ENCODE assay signal across 8 mouse cellular contexts in genomic region chr9:101034448-101035098, GRCm38 (mm10). TPM values are rescaled to one million over a fixed set of nuclear protein-coding genes. Genes with fewer than 3 reads are reported as not detected.
DNase-seq lines count a peak whose midpoint lies in the region; ATAC-seq lines count a peak whose summit lies in the region.

Gene Pccb (minus strand): TSS chr9:101034898.

- ATAC-seq in erythroid progenitor cell, adult 5-6 weeks (replicated peaks; ENCODE audit: low FRiP score, poor library complexity, severe bottlenecking), result peak; percentile 91
- ATAC-seq in heart, embryonic 13.5 days (ENCODE audit: extremely low read depth, insufficient number of reproducible peaks, low FRiP score, low TSS enrichment), result peak; percentile 100
- peak; percentile 99 for ATAC-seq in liver, embryonic 12.5 days
- peak; percentile 98 for ATAC-seq in stomach, embryonic 15.5 days (ENCODE audit: insufficient read depth, low FRiP score, low read depth)

- under 1% methylated on average over 56 of the region's 61 CpGs for WGBS in heart, embryonic 13.5 days
- WGBS in liver, embryonic 12.5 days (ENCODE audit: insufficient replicate concordance), result under 1% methylated on average over 60 of the region's 61 CpGs
- WGBS in stomach, embryonic 15.5 days, result under 1% methylated on average over 60 of the region's 61 CpGs

- peak within 1 kb of the TSS; percentile 96 for H3K27ac ChIP-seq in heart, embryonic 13.5 days (replicated peaks)
- H3K27ac ChIP-seq in liver, embryonic 12.5 days, result peak within 1 kb of the TSS; percentile 86
- peak within 1 kb of the TSS; percentile 95 for H3K27ac ChIP-seq in stomach, embryonic 15.5 days

- H3K4me3 ChIP-seq in heart, embryonic 13.5 days, result peak within 1 kb of the TSS; percentile 61
- peak within 1 kb of the TSS; percentile 70 for H3K4me3 ChIP-seq in liver, embryonic 12.5 days
- H3K4me3 ChIP-seq in stomach, embryonic 15.5 days (replicated peaks), result peak within 1 kb of the TSS; percentile 56

- peaks cover 17% of the 10 kb centered on the region for H3K36me3 ChIP-seq in heart, embryonic 13.5 days
- H3K36me3 ChIP-seq in liver, embryonic 12.5 days, result no peaks in the 10 kb centered on the region
- no peaks in the 10 kb centered on the region for H3K36me3 ChIP-seq in stomach, embryonic 15.5 days

- H3K9me3 ChIP-seq in heart, embryonic 13.5 days, result no peaks in the 10 kb centered on the region
- H3K9me3 ChIP-seq in liver, embryonic 12.5 days (replicated peaks), result no peaks in the 10 kb centered on the region
- H3K9me3 ChIP-seq in stomach, embryonic 15.5 days, result no peaks in the 10 kb centered on the region

- H3K4me1 ChIP-seq in heart, embryonic 13.5 days, result peaks cover 13% of the 10 kb centered on the region
- H3K4me1 ChIP-seq in liver, embryonic 12.5 days, result peaks cover 36% of the 10 kb centered on the region
- 0 out of 2 replicates have a peak, but pooled peaks cover 19% of the 10 kb centered on the region for H3K4me1 ChIP-seq in stomach, embryonic 15.5 days

- no peaks in the 10 kb centered on the region for H3K27me3 ChIP-seq in heart, embryonic 13.5 days (replicated peaks)
- no peaks in the 10 kb centered on the region for H3K27me3 ChIP-seq in liver, embryonic 12.5 days (replicated peaks)
- no peaks in the 10 kb centered on the region for H3K27me3 ChIP-seq in stomach, embryonic 15.5 days (replicated peaks)

- peak; percentile 98 for DNase-seq in CD4-positive helper T cell, adult 2 months (ENCODE audit: low read depth, low spot score)
- peak; percentile 88 for DNase-seq in brain, embryonic 18.5 days (ENCODE audit: low read depth, low spot score)
- DNase-seq in kidney, postnatal 10 days, result peak; percentile 99
- peak; percentile 95 to 96 for DNase-seq in natural killer cell, adult 2 months (ENCODE audit: low spot score in 2 of 2)

- H3K9ac ChIP-seq in heart, embryonic 13.5 days, result peak within 1 kb of the TSS; percentile 86
- H3K9ac ChIP-seq in liver, embryonic 12.5 days, result peak within 1 kb of the TSS; percentile 69
- H3K9ac ChIP-seq in stomach, embryonic 15.5 days, result peak within 1 kb of the TSS; percentile 37

- peak within 1 kb of the TSS; percentile 74 for H3K4me2 ChIP-seq in heart, embryonic 13.5 days
- H3K4me2 ChIP-seq in liver, embryonic 12.5 days, result peak within 1 kb of the TSS; percentile 84
- H3K4me2 ChIP-seq in stomach, embryonic 15.5 days, result peak within 1 kb of the TSS; percentile 59

RNA-seq across cellular contexts. Expression of gene Pccb, which starts in this region (rescaled TPM):
- 5.9 and 10.8 TPM in 2 replicates for total RNA-seq in erythroid progenitor cell, adult 5-6 weeks (2015; ENCODE audit: low replicate concordance)
- 7.8 and 8.2 TPM in 2 replicates for total RNA-seq in erythroid progenitor cell, adult 5-6 weeks (2017; ENCODE audit: low replicate concordance)
- polyA plus RNA-seq in heart, embryonic 13.5 days (2015; fragmentation: Nextera tagmentation; extraction: Ambion mirVana), result 20.3 and 23.2 TPM in 2 replicates
- 6.7 and 7.2 TPM in 2 replicates for polyA plus RNA-seq in liver, embryonic 12.5 days (2016; fragmentation: Nextera tagmentation; extraction: Ambion mirVana)
- polyA plus RNA-seq in stomach, embryonic 15.5 days (2015; fragmentation: Nextera tagmentation; extraction: Ambion mirVana), result 24.6 and 26.3 TPM in 2 replicates

Comparison
In these comparisons a context has a peak if more than half of its experiments do, and no peak if none do; other contexts are left out.
1. Peak in every context shown above with its lines: DNase-seq, ATAC-seq, H3K4me3 ChIP-seq and H3K27ac ChIP-seq.